Mouse (Mus musculus): ENCODE data around the gene Gmcl1. TPM values are rescaled to one million over a fixed set of nuclear protein-coding genes. Genes with fewer than 3 reads are reported as not detected.

The Gmcl1 gene
- polyA plus RNA-seq, 1 experiment from 2014 or later = 27.9 TPM

DNA sequence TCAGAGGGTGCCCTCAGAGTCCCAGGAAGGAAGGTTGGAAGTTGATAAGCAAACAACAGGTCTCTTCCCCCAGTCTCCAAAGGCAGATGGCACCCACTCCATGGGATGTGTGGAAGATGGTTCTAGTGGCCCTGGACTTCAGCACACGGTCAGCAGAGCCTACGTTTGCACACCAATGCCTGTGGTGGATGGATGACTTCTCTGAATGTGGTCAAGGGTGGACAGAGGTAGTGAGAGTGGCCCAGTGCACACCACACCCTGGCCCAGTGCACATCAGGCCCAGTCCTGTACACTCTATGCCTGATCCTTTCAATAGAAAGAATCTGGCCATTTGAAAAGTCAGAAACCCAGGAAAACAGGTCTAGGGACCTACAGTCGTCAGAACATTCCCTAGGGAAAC, 74.7 kb downstream of the Gmcl1 start:
- H3K9ac ChIP-seq (ENCODE audit: low read depth, low read length) = no peak overlapping the region
- no peak for ATAC-seq
- 90% methylated on average over 3 of the region's 3 CpGs for WGBS
- no peak overlapping the region for H3K4me2 ChIP-seq (ENCODE audit: low read length)
- no peaks in the 10 kb centered on the region for H3K4me1 ChIP-seq (ENCODE audit: control insufficient read depth, insufficient read depth, low read length)
- H3K9me3 ChIP-seq (replicated peaks; ENCODE audit: control insufficient read depth, low read length, poor library complexity, severe bottlenecking) = no peaks in the 10 kb centered on the region
- H3K36me3 ChIP-seq (ENCODE audit: control insufficient read depth, insufficient read depth, low read length) = peaks cover 25% of the 10 kb centered on the region
- no peak overlapping the region for H3K4me3 ChIP-seq (ENCODE audit: low read depth, low read length)
- H3K27me3 ChIP-seq (ENCODE audit: control insufficient read depth, insufficient read depth, low read depth, low read length) = no peaks in the 10 kb centered on the region
- H3K27ac ChIP-seq (ENCODE audit: low read length) = no peak overlapping the region

DNA sequence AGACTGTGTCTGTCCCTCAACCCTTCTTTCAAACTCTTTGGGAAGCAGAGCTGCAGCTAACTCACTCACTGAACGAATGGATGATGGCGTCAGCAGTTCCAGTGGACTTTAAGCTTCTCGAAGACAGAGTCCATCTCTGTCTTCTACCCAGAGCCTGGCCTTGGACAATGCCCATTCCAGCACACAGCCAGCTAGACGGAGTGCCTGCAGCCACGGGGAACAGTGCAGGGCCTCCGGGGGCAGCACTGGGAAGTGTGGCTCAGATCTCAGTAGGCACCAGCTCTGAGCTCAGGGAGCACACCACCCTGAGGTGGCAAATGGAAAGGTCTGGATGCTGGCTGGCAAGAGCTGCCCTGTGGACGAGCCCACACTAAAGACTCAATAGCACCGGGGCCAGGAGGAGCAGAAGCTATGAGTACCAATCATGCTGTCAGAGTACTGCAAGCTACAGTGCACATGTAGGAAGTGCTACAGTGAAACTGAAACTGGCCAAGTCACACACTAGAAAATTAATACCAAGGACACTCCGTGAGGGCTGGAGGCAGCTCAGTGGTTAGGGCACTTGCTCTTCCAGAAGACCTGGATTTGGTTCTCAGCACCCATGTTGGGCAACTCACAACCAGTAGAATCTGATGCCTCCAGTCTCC, 78.8 kb downstream of the Gmcl1 start:
- 81% methylated on average over 9 of the region's 9 CpGs for WGBS

GRCm38 (mm10) chr6:86653026-86653425, 80.2 kb downstream of the Gmcl1 start:
- WGBS = 88% methylated on average over 6 of the region's 6 CpGs

More for the DNA sequence above, 78.8 kb downstream of the Gmcl1 start:
- Histone ChIP-seq H3K4me2 (ENCODE audit: low read length) (no peak overlapping the region), H3K9me3 (replicated peaks; ENCODE audit: control insufficient read depth, low read length, poor library complexity, severe bottlenecking) (no peaks in the 10 kb centered on the region), H3K27ac (ENCODE audit: low read length) (no peak overlapping the region), H3K9ac (ENCODE audit: low read depth, low read length) (no peak overlapping the region), H3K4me1 (ENCODE audit: control insufficient read depth, insufficient read depth, low read length) (no peaks in the 10 kb centered on the region), H3K4me3 (ENCODE audit: low read depth, low read length) (no peak overlapping the region), H3K36me3 (ENCODE audit: control insufficient read depth, insufficient read depth, low read length) (peaks cover 30% of the 10 kb centered on the region), H3K27me3 (ENCODE audit: control insufficient read depth, insufficient read depth, low read depth, low read length) (no peaks in the 10 kb centered on the region)
- ATAC-seq = no peak

GRCm38 (mm10) chr6:86646143-86646542, 87.0 kb downstream of the Gmcl1 start:
- Histone ChIP-seq H3K9ac (ENCODE audit: low read depth, low read length) (no peak overlapping the region), H3K9me3 (replicated peaks; ENCODE audit: control insufficient read depth, low read length, poor library complexity, severe bottlenecking) (no peaks in the 10 kb centered on the region), H3K4me2 (ENCODE audit: low read length) (no peak overlapping the region), H3K36me3 (ENCODE audit: control insufficient read depth, insufficient read depth, low read length) (peaks cover 25% of the 10 kb centered on the region), H3K4me1 (ENCODE audit: control insufficient read depth, insufficient read depth, low read length) (no peaks in the 10 kb centered on the region), H3K4me3 (ENCODE audit: low read depth, low read length) (no peak overlapping the region), H3K27ac (ENCODE audit: low read length) (no peak overlapping the region), H3K27me3 (ENCODE audit: control insufficient read depth, insufficient read depth, low read depth, low read length) (no peaks in the 10 kb centered on the region)
- 82% methylated on average over 7 of the region's 7 CpGs for WGBS
- ATAC-seq = no peak

More at GRCm38 (mm10) chr6:86653026-86653425, 80.2 kb downstream of the Gmcl1 start:
- Histone ChIP-seq H3K9ac (ENCODE audit: low read depth, low read length) (no peak overlapping the region), H3K36me3 (ENCODE audit: control insufficient read depth, insufficient read depth, low read length) (peaks cover 38% of the 10 kb centered on the region), H3K27ac (ENCODE audit: low read length) (no peak overlapping the region), H3K4me1 (ENCODE audit: control insufficient read depth, insufficient read depth, low read length) (no peaks in the 10 kb centered on the region), H3K4me3 (ENCODE audit: low read depth, low read length) (no peak overlapping the region), H3K9me3 (replicated peaks; ENCODE audit: control insufficient read depth, low read length, poor library complexity, severe bottlenecking) (no peaks in the 10 kb centered on the region), H3K27me3 (ENCODE audit: control insufficient read depth, insufficient read depth, low read depth, low read length) (no peaks in the 10 kb centered on the region), H3K4me2 (ENCODE audit: low read length) (no peak overlapping the region)
- ATAC-seq = no peak

DNA sequence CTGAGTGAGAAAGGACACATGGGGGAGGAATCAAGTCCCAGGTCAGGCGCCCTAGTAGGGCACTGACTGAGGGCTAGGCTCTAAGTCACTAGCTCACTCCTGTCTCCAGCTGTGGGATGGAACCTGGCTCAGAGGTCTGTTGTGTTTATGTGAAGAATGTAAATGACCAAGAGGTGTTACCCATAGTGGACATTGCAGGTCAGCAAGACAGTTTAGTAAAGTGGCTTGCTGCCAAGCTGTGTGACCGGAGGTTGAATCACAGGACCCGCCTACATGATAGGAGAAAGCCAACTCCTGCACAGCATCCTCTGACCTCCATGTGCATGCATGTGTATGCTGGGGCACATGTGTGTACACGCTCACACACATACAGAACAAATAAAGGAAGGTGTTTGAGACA, 87.6 kb downstream of the Gmcl1 start:
- H3K4me2 ChIP-seq (ENCODE audit: low read length) = no peak overlapping the region
- H3K9me3 ChIP-seq (replicated peaks; ENCODE audit: control insufficient read depth, low read length, poor library complexity, severe bottlenecking) = no peaks in the 10 kb centered on the region
- H3K9ac ChIP-seq (ENCODE audit: low read depth, low read length) = no peak overlapping the region
- no peaks in the 10 kb centered on the region for H3K27me3 ChIP-seq (ENCODE audit: control insufficient read depth, insufficient read depth, low read depth, low read length)
- 81% methylated on average over 4 of the region's 4 CpGs for WGBS
- no peak overlapping the region for H3K27ac ChIP-seq (ENCODE audit: low read length)
- no peak overlapping the region for H3K4me3 ChIP-seq (ENCODE audit: low read depth, low read length)
- no peaks in the 10 kb centered on the region for H3K4me1 ChIP-seq (ENCODE audit: control insufficient read depth, insufficient read depth, low read length)
- H3K36me3 ChIP-seq (ENCODE audit: control insufficient read depth, insufficient read depth, low read length) = peaks cover 19% of the 10 kb centered on the region
- ATAC-seq = no peak

- Histone ChIP-seq H3K9ac (ENCODE audit: low read depth, low read length) (no peak overlapping the region), H3K36me3 (ENCODE audit: control insufficient read depth, insufficient read depth, low read length) (peaks cover 13% of the 10 kb centered on the region; the same call in 1 of the 2 replicates), H3K4me1 (ENCODE audit: control insufficient read depth, insufficient read depth, low read length) (no peaks in the 10 kb centered on the region), H3K9me3 (replicated peaks; ENCODE audit: control insufficient read depth, low read length, poor library complexity, severe bottlenecking) (no peaks in the 10 kb centered on the region), H3K4me3 (ENCODE audit: low read depth, low read length) (no peak overlapping the region), H3K27me3 (ENCODE audit: control insufficient read depth, insufficient read depth, low read depth, low read length) (no peaks in the 10 kb centered on the region), H3K4me2 (ENCODE audit: low read length) (no peak overlapping the region), H3K27ac (ENCODE audit: low read length) (no peak overlapping the region)
- 84% methylated on average over 3 of the region's 3 CpGs for WGBS
- ATAC-seq = no peak
Observed at GRCm38 (mm10) chr6:86644775-86645400, 88.3 kb downstream of the Gmcl1 start.

Other genes with a start within 250 kb of the Gmcl1 start
- 190 and 269 TPM in 2 replicates for gene Pcbp1, start 207.1 kb downstream of the Gmcl1 start, polyA plus RNA-seq (2015; fragmentation: Nextera tagmentation; extraction: Ambion mirVana)
- 0.45 and 0.62 TPM in 2 replicates for gene Asprv1, start 105.2 kb downstream of the Gmcl1 start, polyA plus RNA-seq (2015; fragmentation: Nextera tagmentation; extraction: Ambion mirVana)
- 20.2 and 21.7 TPM in 2 replicates for gene Mxd1, start 64.2 kb downstream of the Gmcl1 start, polyA plus RNA-seq (2015; fragmentation: Nextera tagmentation; extraction: Ambion mirVana)
- gene Snrnp27, start 48.9 kb downstream of the Gmcl1 start, polyA plus RNA-seq (2015; fragmentation: Nextera tagmentation; extraction: Ambion mirVana) = 94.6 and 94.8 TPM in 2 replicates
- 4.6 TPM in 2 replicates for gene Anxa4, start 60.2 kb upstream of the Gmcl1 start, polyA plus RNA-seq (2015; fragmentation: Nextera tagmentation; extraction: Ambion mirVana)
- 44.6 and 47.8 TPM in 2 replicates for gene Aak1, start 116.1 kb upstream of the Gmcl1 start, polyA plus RNA-seq (2015; fragmentation: Nextera tagmentation; extraction: Ambion mirVana)